Mouse (Mus musculus): ENCODE data around the gene Ptger3.

Gene Ptger3

DNA sequence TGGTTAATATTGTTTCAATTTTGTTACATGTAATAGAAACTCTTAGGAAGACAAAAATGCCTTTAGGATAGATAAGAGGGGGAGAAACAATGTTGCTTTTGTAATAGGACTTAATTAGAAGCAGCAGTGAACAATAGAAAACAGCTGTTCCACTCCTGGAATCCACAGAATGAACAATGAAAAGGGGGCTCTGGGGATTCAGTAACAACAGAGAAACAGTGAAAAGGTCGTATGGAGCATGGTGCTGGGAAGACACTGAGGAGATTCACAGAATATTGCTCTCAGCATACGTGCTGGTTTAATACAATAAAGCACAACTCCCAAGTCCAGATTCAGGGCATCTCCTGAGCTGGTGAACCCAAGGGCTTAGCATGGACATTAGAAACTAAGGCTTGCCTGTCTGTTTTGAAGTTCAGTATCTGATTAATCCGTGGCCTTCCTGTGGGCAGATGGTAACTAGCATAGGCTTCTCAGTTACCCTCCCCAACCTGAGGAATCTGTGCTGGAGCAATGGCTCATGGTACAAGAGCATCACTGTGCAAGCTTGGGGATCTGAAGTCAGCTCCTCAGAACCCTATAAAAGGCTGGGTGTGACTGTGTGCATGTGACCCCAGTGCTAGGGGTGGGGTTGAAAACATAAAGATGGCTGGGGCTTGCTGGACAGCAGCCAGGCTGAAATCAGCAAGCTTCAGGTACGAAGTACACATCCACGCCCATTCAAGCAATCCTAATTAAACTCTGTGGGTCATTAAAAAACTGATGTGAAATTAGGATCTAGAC lies 16.1 kb downstream of the Ptger3 start:
- DNase-seq (ENCODE audit: low spot score), result no peak

DNA sequence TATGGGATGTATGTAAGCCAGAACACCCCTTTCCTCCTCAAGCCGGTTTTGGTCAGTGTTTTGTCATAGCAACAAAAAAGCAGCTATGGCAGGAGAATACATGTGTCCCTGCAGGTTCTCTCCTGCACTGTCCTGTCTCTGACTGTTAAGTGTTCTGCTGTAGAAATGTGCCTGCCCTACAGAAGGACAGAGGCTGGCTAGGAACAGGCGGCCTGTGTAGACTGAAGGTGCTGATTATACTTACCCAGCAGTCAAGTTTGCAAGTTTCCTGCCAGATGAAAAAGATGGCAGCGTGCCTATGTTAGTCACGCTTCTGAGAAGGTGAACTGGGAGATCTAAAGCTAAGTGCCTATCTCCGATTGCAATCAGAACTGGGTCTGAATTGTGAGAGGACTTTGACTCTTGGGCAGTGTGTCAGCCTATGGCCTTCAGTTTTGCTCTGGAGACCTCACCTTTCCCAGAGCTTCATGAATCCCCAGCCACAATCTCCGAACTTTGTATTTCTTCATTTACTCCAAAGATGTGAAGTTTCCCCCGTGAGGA lies 31.2 kb downstream of the Ptger3 start:
- no peak for DNase-seq (ENCODE audit: low spot score)

DNA sequence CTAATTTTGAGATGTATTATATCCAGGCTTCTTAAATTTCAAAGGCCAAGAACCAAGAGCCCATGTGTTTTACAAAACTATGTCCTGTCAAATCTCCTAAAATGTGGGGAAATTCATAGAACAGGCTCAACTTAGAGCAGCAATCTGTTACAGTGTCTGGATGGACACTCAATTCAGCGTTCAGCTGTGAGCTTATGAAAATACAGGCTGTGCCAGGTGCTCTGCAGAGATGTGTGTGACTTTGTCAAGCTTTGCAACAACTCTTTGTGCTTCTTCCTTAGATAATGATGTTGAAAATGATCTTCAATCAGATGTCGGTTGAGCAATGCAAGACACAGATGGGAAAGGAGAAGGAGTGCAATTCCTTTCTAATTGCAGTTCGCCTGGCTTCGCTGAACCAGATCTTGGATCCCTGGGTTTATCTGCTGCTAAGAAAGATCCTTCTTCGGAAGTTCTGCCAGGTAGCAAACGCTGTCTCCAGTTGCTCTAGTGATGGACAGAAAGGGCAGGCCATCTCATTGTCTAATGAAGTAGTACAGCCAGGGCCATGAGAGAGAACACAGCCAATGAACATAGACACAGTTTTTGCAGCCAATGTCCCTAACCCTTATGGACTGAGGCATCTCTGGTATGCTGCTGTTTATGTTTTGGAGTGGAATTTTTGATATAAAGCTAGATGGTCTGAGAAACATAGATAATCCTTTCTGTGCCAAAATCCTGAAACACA lies 38.2 kb downstream of the Ptger3 start:
- DNase-seq (ENCODE audit: low spot score), result no peak

DNA sequence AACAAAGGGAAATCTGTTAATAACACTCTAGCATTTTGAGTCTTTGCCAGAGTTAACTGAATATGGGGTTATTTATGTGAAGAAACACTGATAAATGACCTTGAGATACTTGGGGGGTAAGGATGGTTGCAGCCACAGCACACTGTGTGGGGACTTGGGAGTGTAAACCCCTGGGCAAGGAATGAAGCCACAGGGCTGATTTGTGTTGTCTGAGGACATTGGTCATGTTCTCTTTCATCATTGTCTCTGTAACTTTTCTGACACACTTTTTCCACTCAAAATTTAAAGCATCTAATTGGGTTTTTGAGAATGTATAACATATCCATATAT lies 38.7 kb downstream of the Ptger3 start:
- DNase-seq (ENCODE audit: low spot score), result no peak

DNA sequence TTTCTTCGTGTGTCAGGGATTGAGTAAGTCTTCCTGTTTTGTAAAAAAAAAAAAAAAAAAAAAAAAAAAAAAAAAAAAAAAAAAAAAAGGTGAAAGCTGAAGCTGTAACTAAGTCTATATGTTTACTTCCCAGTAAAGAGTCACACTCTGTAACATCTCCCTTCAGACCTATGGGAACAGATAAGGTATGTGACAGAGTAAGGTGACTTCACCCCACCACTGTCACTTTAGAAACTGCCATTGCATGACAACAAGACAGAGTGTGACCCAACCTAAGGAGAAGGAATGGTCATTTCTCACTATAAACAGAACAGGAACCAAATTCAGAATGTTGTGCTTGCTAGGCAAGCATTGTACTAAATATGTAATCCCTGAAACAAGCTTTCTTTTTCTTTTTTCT lies 46.9 kb downstream of the Ptger3 start:
- DNase-seq (ENCODE audit: low spot score), result no peak

DNA sequence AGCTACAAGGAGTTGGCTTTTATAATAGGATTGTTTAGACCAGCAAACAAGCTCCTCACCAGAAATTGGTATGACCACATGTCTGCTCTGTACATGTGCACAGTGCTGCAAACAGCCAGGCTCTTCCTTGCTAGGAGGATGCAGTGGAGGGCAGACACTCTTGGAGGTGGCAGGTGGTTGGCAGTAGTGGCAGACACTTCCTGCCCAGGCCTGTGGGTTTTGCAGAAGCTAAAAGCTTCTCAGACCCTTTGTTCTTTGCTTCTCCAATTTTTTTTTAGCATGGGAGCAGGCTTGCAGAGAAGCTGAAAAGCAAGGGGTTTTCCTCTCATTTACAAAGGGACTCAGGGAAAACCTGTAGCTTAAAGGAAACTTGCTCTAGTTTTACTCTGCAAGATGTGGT lies 50.3 kb downstream of the Ptger3 start:
- DNase-seq (ENCODE audit: low spot score), result no peak

DNA sequence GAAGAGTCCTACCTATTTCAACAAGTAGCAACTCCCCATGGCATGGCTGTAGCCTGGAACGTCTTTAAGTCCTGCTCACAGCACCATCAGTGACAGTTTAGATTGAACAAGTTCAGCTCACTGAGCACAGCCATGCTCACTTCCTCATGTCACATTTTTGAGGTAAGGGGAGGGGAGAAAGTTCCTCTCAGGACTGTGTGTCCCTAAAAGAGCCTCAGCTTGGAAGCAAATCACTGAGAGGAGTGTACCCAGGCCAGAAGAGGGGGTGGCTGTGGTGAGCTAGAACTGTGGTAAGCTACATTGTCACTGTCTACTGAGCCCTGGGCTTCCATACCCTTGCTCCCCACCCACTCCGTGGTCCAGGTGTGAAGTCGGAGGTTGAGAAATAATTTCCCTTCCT lies 60.7 kb downstream of the Ptger3 start:
- DNase-seq (ENCODE audit: low spot score), result no peak

DNA sequence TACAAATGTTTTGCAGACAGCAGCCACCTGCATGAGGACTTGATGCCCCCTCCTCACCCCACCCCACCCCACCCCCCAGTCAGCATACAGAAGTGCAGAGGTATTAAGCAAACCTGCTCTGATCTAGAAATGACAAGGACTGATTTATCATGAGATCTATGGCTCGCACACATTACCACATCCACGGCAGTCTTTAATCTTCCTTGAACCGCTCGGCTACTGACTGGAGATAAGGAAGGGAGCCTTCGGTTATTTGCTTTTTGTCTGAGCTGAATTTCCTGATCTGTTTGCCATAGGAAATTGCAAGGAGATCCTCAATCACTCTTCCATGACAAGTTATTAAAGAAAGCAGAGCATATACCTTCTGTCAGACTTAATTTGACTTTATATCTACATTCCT lies 64.0 kb downstream of the Ptger3 start:
- no peak for DNase-seq (ENCODE audit: low spot score)

DNA sequence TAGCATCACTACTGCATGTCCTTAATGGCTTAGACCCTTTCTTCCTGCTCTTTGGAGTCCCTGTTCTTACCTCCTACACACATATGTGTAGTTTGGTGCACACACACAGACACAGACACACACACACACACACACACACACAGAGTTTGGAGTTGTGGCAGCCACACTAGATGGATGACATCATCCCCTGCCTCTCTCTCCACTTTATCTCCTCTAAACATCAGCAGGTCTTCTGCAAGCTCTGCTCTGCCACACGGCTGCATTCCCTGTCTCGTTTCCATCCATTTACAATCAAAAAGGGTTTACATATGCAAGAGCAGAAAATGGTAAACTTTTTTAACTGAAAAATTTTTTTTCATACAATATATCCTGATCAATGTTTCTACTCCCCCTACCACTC lies 64.7 kb downstream of the Ptger3 start:
- no peak for DNase-seq (ENCODE audit: low spot score)

DNA sequence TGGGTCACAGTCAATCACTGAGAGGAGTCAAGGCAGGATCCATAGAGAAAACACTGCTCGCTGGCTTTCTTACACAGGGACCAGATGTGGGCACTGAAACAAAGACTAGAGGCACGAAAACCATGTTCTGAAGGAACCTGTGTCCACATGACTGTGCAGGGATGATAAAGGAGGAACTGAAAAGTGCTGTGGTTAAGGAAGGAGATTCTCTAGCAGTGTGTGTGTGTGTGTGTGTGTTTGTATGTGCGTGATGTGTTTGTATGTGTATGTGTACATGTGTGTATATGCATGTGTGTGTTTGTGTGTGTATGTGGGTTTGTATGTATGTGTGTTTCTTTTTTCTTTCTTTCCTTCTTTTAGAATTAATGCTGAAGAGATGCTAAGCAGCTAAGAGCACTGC lies 67.7 kb downstream of the Ptger3 start:
- no peak for DNase-seq (ENCODE audit: low spot score)

DNA sequence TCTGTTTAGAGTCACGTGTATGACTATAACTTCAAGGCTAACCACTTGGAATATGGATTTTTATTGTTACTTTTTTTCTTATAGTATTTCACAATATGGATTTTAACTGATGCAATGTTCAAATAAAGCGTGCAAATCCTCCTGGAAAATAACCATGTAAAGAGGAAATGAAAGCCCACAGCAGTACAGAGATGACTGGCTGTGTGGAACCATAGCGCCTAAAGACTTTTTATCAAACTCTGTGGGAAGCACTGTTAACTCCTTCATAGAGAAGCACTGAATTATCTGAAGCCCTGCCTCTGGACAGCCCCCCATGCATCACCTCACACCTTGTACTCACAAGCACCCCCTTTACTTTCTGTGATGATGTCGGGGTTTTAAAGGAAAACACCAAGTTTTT lies 69.0 kb downstream of the Ptger3 start:
- DNase-seq (ENCODE audit: low spot score), result no peak

DNA sequence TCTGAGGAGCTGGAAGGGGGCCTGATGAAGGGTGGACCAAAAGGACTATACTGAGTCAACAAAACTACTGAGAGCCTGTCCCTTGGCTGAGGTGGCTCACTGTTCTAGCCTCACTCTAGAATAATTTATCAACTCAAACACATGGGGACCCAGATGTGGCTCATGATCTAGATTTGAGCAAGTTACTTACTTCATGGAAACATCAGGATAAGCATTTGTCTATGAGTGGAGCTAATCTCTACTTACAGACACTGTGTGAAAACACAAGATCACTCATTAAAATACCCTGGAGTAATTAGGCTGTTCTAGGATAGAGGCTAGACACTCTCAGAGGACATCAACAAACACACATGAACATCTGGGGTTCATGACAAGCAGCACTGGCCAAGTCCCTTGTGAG lies 70.2 kb downstream of the Ptger3 start:
- DNase-seq (ENCODE audit: low spot score), result no peak

DNA sequence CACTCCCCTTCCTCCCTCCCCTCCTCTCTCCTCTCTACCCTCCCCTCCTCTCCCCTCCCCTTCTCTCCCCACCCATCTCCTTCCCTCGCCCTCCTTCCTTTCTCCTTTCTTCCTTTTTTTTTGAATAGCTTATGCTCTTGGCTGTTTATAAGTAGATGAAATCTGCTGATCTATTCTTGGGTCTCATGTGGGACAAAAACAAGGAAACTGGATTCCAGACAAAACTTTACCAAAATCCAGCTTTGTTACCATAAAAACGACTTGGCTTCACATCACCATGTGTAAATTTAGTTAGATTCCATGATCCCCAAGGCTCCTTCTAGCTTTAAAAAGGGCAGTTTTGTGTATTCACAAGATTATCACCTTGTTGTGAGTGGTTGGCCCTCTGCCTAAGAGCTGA lies 70.6 kb downstream of the Ptger3 start:
- no peak for DNase-seq (ENCODE audit: low spot score)

DNA sequence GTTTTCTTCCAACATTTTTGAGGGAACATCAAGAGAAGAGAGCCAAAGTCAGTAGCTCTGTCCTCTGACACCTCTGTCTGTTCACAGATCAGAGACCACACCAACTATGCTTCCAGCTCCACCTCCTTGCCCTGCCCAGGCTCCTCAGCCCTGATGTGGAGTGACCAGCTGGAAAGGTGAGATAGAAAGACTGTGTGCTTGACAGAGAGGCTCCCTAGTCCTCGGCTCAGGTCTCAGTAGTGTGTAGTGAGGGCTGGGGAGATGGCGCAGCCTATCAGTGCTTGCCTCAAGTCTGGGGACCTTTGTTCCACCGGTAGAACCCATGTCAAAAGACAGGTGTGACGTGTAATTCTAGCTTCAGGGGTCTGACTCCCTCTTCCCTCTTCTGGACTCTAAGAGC lies 74.9 kb downstream of the Ptger3 start:
- no peak for DNase-seq (ENCODE audit: low spot score)

DNA sequence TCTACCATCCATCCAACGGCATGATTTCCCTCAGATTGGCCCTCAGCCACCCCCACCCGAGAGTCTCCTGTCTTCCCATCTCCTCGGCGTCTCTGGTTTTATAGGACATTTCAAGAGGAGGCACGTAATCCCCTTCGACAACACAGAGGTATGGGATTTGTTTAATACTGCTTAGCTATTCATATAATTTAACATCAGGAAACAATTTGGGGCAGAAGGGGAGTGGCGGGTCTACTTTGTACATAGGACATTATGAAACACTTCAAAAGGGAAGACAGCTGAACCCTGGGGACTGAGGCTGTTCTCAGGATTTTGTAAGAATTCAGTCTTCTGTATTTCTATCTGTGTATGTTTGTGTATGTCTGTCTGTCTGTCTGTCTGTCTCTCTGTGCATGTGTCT lies 94.9 kb downstream of the Ptger3 start:
- no peak for DNase-seq (ENCODE audit: low spot score)

DNA sequence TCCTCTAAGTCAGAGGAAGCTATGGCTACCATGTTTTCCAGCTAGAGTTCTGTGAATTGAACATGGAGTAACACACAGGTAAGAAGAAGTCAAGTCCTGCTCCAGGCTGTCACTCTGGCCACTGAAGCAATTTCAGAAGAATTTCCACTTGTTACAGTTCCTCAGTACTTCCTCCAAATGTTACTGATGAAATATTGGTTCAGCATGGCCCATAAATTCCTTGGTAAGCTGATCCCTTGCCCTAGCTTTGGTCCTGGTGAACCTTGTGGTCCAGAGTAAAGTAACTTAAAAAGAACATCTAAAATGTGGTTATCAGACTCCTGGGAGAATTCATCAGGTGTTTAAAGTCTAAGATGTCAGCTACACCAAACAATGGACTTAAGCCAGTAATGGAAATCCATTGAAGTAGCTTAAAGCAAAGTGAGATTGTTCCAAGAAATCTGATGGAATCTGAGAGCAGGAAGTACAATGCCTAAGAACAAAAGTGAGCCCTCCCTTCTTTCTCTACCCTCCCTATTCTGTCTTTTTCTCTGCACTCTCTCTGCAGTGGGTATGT lies 97.9 kb downstream of the Ptger3 start:
- no peak for DNase-seq (ENCODE audit: low spot score)

DNA sequence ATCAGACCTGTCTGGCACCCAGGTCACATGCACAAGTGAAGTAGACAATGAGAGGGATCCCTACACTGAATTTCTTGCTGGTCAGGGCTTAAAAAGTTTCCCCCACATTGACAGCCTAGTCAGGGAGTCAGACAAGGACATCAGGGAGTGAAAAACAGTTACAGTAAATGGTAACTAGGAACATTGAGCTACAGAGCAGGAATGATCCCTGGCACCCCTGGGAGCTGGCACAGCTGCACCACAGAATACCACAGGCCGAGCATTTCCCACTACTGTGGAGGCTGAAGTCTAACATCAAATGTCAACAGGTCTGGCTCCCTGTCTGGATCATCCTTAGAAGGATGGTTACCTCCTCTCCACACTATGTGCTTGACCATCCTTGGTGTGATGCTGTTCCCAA lies 98.8 kb downstream of the Ptger3 start:
- DNase-seq (ENCODE audit: low spot score), result no peak

DNA sequence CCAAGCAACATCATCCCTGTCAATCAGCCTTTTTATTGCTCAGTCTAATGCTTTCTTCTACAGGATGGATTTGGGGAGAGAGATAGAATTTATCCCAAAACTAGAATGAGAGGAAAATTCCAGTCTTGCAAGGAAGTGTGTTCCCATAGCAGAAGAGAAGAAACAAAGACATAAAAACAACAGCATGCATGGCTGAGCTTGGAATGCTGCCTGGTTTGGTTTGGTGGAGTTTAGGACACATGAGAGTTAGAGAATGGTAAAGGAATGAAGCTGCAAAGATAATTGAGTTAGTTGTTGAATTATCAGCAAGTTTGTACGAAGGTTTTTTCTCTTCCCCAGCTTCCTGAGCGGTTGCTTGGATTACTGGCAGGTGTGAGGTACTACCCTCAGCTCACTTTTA lies 99.5 kb downstream of the Ptger3 start:
- no peak for DNase-seq (ENCODE audit: low spot score)

DNA sequence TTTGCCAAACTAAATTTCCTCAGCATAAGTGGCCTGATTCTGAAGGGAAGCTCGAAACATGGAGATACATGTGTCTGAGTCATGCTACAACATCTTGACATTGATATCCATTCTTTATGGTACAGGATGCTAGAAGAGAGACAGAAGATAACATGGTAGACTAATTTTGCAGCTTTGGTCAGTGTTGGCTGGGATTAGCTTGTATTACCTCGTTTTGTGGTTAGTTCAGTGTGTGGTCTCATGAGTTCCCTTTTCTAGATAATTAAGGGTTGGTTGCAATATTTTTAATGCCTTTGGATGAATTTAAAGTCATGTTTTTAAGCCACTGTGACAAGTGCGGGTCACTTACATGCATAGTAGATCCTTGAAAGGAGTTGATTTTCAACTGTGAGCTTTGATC lies 119.4 kb downstream of the Ptger3 start:
- DNase-seq (ENCODE audit: low spot score), result no peak

DNA sequence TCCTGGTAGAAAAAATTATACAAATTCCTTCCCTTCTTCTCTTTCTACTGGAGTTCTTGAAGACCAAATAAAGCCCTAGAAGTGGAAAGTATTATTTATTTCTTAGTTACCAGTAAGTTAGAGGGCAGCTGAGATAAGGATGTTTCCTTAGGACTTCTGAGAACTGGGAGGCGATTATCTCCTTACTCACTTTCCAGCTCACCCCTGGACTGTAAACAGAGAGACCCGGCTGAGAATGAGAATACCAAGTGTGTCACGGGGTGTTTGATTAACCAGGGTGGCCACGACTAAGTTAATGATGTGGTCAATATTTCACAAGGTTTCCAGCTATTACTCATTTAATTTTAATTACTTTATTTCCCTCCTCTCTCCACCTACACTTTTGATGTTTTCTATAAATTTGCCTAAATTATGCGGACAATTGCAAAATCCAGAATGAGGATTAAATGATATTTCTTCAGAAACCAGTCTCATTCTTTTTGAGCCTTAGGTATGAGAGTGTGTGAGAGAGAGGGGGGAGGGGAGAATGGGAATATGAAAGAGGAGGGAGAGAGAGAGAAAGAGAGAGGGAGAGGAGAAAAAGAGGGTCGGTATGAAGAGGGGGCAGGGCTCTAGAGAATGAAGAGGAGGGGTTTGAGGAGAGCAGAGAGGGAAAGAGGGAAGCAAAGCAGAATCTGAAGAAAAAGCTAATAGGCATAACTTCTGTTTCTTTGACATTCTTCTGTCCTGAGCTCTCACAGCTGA lies 121.9 kb downstream of the Ptger3 start:
- no peak for DNase-seq (ENCODE audit: low spot score)

Data from ovary, postnatal 14 days (tissue).